Mouse (Mus musculus) G1E (cell line): ENCODE data around the gene Zswim4.

Experiments
- CTCF ChIP-seq: IDR thresholded peaks from 2 replicates; pipeline ENCODE4 v1.5.1; 2012; ENCODE audit warnings: low read depth, low read length, inconsistent platforms, mixed read lengths
- GATA1 ChIP-seq: IDR thresholded peaks from 2 replicates; pipeline ENCODE4 v1.6.1; 2012; ENCODE audit warnings: borderline replicate concordance, low read length, inconsistent platforms, mixed read lengths
- TAL1 ChIP-seq: conservative IDR thresholded peaks from 2 replicates; pipeline ENCODE4 v1.6.1; 2012; ENCODE audit warnings: low read depth, low read length, inconsistent platforms, mixed read lengths

DNA sequence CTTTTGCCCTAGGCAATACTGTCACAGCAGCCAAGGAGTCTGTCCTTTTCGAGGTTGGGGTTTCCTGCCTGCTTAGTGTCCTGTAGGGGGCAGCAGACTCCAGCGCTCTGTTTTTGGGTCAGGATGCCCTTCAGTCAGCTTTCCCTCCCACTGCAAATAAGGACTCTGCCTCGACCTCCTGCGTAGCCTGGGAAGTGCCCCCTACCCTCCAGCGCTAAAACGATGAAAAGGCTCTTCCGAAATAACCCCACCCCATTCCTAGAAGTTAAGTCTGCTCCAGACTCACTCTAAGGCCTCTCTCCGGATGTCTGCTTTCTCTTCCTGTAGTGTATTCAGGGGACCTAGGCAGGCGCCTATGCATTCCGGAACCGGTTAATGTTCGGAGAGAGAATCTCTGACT lies 50.3 kb downstream of the Zswim4 start:
- TF ChIP-seq CTCF (peak; percentile 78), GATA1 (no peak), TAL1 (no peak)
